Mouse (Mus musculus) layer of hippocampus, adult 8-10 months (tissue): Measurements from ENCODE around the gene Ano2. TPM values are rescaled to one million over a fixed set of nuclear protein-coding genes. Genes with fewer than 3 reads are reported as not detected.

ENCODE experiments used
- DNase-seq, 2 experiments: peaks; one replicate each; pipeline ENCODE4 v3.0.0; 2022; ENCODE audit warnings: low spot score in 2 of 2
- total RNA-seq, 4 experiments: library from RNA; stranded (reverse); gene quantifications; 2 replicates each; pipeline ENCODE4 v1.2.4; 2022

The Ano2 gene
- total RNA-seq, 4 experiments from 2014 or later: 4.5 to 8.2 (median 6.8) TPM

DNA sequence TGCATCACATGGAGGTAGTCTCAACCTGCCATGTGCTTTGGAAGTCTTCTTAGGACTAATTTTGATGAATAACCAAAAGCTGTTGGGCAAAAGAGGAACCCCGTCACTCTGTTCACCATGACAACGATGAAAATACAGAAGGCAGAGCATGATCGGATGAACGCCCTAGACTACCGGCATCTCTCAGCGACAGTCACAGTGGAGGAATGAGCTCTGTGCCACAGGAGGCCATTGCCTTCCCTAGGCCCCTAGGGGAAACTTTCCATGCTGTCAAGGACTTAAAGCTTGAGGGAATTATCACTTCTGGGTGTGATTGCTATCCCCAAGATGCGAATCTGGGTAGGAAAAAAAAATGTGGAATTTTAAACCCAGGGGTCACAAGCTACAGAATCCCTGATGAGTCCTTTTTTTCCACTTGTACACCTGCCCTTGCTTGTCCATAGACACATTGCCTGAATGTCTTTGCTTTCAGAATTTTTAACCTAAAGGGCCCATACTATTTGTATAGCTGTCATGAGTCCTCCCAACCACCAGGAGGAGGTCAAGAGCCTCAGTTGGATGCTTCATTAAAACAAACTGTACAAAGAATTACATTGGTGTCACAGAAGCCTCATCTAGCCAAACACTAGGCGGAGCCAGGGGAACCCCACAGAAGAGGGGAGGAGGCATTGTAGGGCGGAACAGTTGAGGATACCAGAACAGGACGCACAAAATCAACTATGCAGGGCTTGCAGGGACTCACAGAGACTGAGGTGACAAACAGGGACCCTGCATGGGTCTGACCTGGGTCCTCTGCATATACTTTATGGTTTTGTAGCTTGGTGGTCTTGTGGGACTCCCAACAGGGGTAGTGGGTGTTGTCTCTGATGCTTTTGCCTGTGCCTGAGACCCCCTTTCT is 53.2 kb downstream of the Ano2 start:
- no peak for DNase-seq

DNA sequence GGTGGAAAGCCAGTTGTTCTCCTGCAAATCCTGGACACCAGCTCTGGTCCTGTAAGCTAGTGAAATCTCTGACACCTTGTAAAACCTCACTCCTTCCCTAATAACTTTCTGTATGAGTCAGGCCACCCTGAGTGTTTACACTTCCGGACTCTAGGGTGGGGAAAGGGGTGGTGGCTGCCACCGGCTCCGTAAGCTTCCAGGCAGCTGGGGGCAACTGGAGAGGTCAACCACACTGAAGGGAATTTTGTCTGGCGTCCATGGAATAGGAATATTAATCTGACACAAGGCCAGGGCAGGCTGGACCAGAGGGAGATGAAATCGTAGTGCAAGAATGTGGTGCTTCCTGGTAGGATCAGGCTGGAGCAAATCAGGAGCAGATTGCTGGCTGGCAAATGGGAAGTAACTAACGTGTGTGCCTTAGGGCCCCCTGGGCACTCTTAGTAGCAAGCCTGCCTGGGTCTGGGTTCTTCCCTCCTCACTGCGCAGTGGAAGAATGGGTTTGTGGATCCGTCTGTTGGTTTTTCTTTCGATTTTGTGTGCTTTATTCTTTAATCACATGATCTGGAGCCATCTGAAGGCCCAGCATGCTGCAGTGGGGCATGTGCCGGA is 57.2 kb downstream of the Ano2 start:
- no peak for DNase-seq

- DNase-seq: no peak
Measured at GRCm38 (mm10) chr6:125748646-125749045, 58.4 kb downstream of the Ano2 start.

- DNase-seq: no peak
Measured at GRCm38 (mm10) chr6:125762851-125763519, 72.8 kb downstream of the Ano2 start.

DNA sequence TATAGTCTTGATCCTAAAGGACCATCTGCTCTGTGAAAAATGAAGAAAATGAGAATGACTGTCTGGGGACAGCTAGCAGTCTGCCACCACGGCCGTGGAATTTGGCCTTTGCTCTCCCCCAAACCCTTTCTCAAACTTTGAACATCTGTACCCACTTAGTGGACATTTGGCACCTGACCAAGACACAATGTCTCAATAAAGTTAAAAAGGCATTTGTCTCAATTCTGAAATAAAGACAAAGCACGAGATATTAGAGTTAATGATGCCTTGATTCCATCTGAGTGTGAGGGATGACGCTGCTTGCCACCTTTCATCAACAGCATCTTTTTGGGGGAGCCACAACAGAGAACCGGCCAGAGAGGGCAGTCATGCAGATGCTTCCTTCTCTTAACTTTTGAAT is 83.0 kb downstream of the Ano2 start:
- no peak for DNase-seq

DNA sequence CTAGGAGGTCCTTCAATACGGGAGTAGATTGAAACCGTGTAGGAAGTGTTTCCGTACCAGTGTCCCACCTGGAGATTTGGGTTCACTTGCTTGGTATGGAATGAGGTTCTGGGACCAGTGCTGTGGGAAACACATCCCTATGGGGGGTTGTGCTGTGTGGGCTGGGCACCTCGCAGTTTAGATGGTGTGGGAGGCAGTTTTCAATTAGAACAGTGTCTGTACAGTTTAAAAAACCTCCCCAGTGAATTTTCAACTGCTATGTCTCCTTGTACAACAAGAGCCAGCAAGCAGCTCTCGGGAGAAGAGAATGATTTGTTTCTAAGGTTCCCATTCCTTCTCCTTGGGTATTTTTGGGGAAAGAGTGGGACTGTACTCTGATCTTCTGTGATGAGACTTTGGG is 86.1 kb downstream of the Ano2 start:
- DNase-seq: peak in 1 of 2 experiments; percentile 12

DNA sequence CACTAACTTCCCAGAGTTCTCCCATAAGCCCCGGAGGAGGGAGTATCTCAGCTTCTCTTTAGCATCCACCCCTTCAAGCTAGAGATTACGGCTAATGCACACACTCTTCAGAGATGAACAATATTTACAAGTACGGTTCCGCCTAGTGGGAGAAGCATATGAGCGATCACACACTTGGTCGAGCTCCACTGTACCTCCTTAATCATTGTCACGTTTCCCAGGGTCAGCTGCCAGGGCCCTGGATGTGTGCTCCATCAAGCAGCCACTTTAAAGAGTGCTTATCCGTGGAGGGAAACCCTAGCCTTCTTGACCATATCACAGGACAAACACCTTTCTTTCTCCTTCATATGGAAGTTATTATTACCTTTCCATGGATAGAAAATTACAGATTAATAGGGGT is 112.7 kb downstream of the Ano2 start:
- DNase-seq: no peak

GRCm38 (mm10) chr6:125803364-125804011 is 113.3 kb downstream of the Ano2 start:
- DNase-seq: no peak

DNA sequence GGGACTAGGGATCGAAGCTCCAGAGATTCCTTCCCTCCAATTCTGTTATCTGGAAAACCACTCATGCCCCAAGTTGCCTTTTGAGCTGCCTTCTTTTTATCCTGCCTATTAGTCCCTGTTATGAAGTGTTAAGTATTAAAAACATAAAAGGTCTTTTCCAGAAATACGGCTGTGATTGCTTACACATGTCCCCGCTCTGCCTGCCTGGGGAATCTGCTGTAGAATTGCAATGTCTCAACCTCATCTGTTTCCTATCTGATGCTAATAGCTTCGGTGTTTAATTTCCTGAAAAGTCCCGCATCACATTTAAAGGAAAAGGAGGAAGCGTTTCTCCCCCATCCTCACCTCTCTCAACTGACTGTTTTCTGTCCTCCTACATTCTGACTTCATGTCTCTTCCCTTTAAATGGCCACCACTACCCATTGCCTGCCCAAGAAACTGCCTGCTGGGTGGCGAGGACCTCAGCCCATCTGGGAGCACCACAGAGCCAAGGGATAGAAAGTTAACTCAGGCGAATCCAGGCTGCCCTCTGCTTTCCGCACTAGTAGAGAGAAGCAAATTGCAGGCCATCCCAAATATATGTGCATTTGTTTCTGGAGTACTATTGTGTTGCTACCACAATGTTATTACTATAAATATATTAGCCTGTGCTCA is 118.9 kb downstream of the Ano2 start:
- DNase-seq: no peak

GRCm38 (mm10) chr6:125811395-125811794 is 121.2 kb downstream of the Ano2 start:
- DNase-seq: no peak

DNA sequence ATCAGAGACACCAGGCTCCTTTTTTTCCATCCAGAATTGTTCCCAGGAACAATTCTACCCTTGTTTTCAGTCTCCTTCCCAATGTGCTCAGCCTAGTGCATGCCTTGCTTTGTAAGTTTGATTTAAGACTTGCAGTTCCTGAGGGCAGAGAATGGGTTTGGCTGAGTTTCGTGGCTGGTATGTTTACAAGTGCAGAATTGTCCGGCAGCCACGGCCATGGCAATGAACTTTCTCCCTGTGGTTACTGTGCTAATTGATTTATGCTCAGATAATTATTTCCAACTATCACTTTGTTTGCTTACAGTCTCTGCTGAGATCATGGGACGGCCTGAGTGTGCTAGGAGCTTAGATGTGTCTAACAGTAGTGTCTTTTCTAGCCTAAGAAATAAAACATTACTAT is 147.9 kb downstream of the Ano2 start:
- DNase-seq: no peak

- DNase-seq: no peak
Measured at GRCm38 (mm10) chr6:125841284-125841683, 151.1 kb downstream of the Ano2 start.

- DNase-seq: peak; percentile 25 to 33
Measured at GRCm38 (mm10) chr6:125851196-125851595, 161.0 kb downstream of the Ano2 start.

GRCm38 (mm10) chr6:125858294-125858693 is 168.1 kb downstream of the Ano2 start:
- DNase-seq: no peak

DNA sequence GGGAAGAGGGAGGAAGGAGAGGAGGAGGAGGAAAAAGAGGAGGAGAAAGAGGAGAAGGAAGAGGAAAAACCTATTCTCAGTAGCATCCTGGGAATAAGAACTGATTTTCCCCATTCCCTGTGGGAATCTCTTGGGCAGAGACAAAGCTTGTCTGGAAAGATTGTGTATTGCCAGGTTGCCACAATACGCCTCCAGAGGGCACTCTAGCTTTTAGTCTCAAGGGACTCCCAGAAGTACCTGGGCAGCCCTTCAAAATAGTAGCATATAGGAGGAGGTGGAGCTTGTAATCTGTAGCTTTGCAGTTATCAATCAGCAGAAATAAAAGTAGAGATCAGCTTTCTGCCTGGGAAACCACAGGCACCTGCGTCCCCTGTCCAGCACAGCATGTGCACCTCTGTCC is 178.3 kb downstream of the Ano2 start:
- peak in 1 of 2 experiments; percentile 26 for DNase-seq

GRCm38 (mm10) chr6:125871482-125871881 is 181.3 kb downstream of the Ano2 start:
- peak in 1 of 2 experiments; percentile 6 for DNase-seq

DNA sequence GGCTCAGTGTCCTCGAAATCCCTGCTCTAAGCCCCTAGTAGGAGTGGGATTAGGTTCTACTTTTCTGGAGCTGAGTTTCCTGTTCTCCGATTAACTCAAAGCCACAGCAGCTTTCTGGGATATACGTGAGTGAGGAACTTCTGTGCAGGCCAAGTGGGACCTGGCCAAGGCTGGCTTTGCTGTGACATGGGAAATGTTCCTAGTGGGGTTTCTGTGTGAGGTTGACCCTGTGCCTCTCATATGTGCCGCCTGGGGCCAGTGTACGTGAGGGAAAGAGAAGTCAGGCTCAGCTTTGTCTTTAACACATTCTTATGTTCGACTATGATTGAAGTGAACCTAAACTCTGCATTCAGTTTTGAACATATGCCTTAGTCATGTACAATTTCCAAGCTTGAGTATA is 184.5 kb downstream of the Ano2 start:
- DNase-seq: no peak

- DNase-seq: no peak
Measured at GRCm38 (mm10) chr6:125876884-125877283, 186.7 kb downstream of the Ano2 start.

- no peak for DNase-seq
Measured at GRCm38 (mm10) chr6:125878671-125879070, 188.5 kb downstream of the Ano2 start.

GRCm38 (mm10) chr6:125879306-125879705 is 189.1 kb downstream of the Ano2 start:
- no peak for DNase-seq

DNA sequence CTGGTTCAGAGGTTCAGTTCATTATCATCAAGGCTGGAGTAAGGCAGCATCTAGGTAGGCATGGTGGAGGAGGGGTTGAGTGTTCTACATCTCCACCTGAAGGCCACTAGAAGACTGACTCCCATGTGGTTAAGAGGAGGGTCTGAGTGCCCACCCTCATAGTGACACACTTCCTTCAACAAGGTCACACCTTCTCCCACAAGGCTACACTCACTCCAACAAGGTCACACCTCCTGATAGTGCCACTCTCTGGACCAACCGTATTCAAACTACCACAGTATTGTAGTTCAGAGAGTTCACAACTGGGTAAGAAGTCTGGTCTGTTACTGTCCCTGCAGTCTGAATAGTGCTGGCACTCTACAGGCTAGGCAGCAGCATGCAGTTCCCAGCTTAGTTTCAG is 198.4 kb downstream of the Ano2 start:
- no peak for DNase-seq
